Mouse (Mus musculus) CH12.LX (cell line): ENCODE measurements at regions not wholly inside any gene's neighbourhood (a gene's known extent, or its start where the extent isn't known, plus 50 kb on each side); places are given as distances from the start of the nearest gene placed in this dataset.

ENCODE experiments used
- DNase-seq: peaks from one replicate; pipeline ENCODE4 v3.0.0-alpha.2; 2013; ENCODE audit errors: extremely low read depth
- H3K27ac ChIP-seq: 2 replicates; pipeline ENCODE4 v1.5.1; 2012; ENCODE audit warnings: low read depth, mild to moderate bottlenecking, control low read depth, moderate library complexity; ENCODE audit not compliant: insufficient read depth
- H3K27me3 ChIP-seq: replicated peaks from 2 replicates; pipeline ENCODE3; 2012; ENCODE audit warnings: inconsistent platforms
- H3K36me3 ChIP-seq, 2 experiments: replicated peaks in 1 of 2; 2 replicates each; pipeline versions ENCODE3 to v1.6.1; 2012; ENCODE audit warnings: inconsistent platforms in 1 of 2, low read length in 1 of 2, mild to moderate bottlenecking in 1 of 2, mixed read lengths in 1 of 2, moderate library complexity in 1 of 2; ENCODE audit not compliant: control insufficient read depth in 1 of 2, insufficient read depth in 1 of 2
- H3K4me1 ChIP-seq, 2 experiments: 2 replicates each; pipeline ENCODE4 v1.6.1; 2012; ENCODE audit warnings: inconsistent platforms in 1 of 2, moderate library complexity in 1 of 2; ENCODE audit not compliant: insufficient read depth in 2 of 2, control insufficient read depth in 1 of 2
- H3K4me2 ChIP-seq: 2 replicates; pipeline ENCODE4 v1.6.1; 2012; ENCODE audit warnings: low read depth, mild to moderate bottlenecking, control low read depth; ENCODE audit not compliant: poor library complexity, insufficient read depth, severe bottlenecking
- H3K4me3 ChIP-seq, 3 experiments: fragments of 150-350 bp in 1 of 3; sonication (generic) in 1 of 3; replicated peaks in 1 of 3; 2 replicates each; pipeline versions ENCODE3 to v1.5.1; 2011 to 2012; ENCODE audit warnings: low read depth in 2 of 3, low read length in 2 of 3, mild to moderate bottlenecking in 2 of 3, moderate library complexity in 2 of 3, control low read depth in 1 of 3, improper control_type of control experiment in 1 of 3, inconsistent platforms in 1 of 3, mixed read lengths in 1 of 3; ENCODE audit not compliant: poor library complexity in 1 of 3
- H3K79me2 ChIP-seq: replicated peaks from 2 replicates; pipeline ENCODE4 v1.6.1; 2012; ENCODE audit warnings: mild to moderate bottlenecking, moderate library complexity; ENCODE audit not compliant: control insufficient read depth, poor library complexity, insufficient read depth, severe bottlenecking; ENCODE audit errors: extremely low read depth
- H3K9ac ChIP-seq: 2 replicates; pipeline ENCODE4 v1.6.1; 2012; ENCODE audit warnings: low read depth, mild to moderate bottlenecking, control low read depth, moderate library complexity; ENCODE audit not compliant: insufficient read depth
- H3K9me3 ChIP-seq: replicated peaks from 2 replicates; pipeline ENCODE3; 2012; ENCODE audit warnings: low read length, inconsistent platforms, mixed read lengths
- BHLHE40 ChIP-seq: IDR thresholded peaks from 2 replicates; pipeline ENCODE4 v1.6.1; 2011; ENCODE audit warnings: mild to moderate bottlenecking, low read depth, low read length, improper control_type of control experiment
- CHD1 ChIP-seq: IDR thresholded peaks from 2 replicates; pipeline ENCODE4 v1.6.1; 2012; ENCODE audit warnings: low read depth, low read length, improper control_type of control experiment, inconsistent platforms
- CHD2 ChIP-seq: IDR thresholded peaks from 2 replicates; pipeline ENCODE4 v1.6.1; 2011; ENCODE audit warnings: low read length, improper control_type of control experiment
- E2F4 ChIP-seq: IDR thresholded peaks from 2 replicates; pipeline ENCODE4 v1.6.1; 2011; ENCODE audit warnings: low read depth, low read length, improper control_type of control experiment; ENCODE audit not compliant: insufficient replicate concordance
- EP300 ChIP-seq: IDR thresholded peaks from 2 replicates; pipeline ENCODE4 v1.6.1; 2011; ENCODE audit warnings: low read length, improper control_type of control experiment
- ETS1 ChIP-seq: conservative IDR thresholded peaks from 2 replicates; pipeline ENCODE4 v1.6.1; 2012; ENCODE audit warnings: low read depth, mild to moderate bottlenecking, inconsistent platforms, low read length, improper control_type of control experiment, moderate library complexity
- HCFC1 ChIP-seq: IDR thresholded peaks from 2 replicates; pipeline ENCODE4 v1.6.1; 2012; ENCODE audit warnings: low read depth, mild to moderate bottlenecking, inconsistent platforms, low read length, improper control_type of control experiment
- JUN ChIP-seq: IDR thresholded peaks from 2 replicates; pipeline ENCODE4 v1.6.1; 2011; ENCODE audit warnings: low read depth, mild to moderate bottlenecking, low read length, improper control_type of control experiment, moderate library complexity; ENCODE audit not compliant: insufficient read depth
- JUND ChIP-seq: conservative IDR thresholded peaks from 2 replicates; pipeline ENCODE4 v1.6.1; 2011; ENCODE audit warnings: low read depth, low read length, improper control_type of control experiment
- MAZ ChIP-seq: IDR thresholded peaks from 2 replicates; pipeline ENCODE4 v1.6.1; 2012; ENCODE audit warnings: low read depth, mild to moderate bottlenecking, inconsistent platforms, low read length, improper control_type of control experiment, moderate library complexity
- PAX5 ChIP-seq: IDR thresholded peaks from 2 replicates; pipeline ENCODE4 v1.6.1; 2012; ENCODE audit warnings: low read length, inconsistent platforms, mixed read lengths
- POLR2A ChIP-seq: IDR thresholded peaks from 2 replicates; pipeline ENCODE4 v1.6.1; 2011; ENCODE audit warnings: low read depth, mild to moderate bottlenecking, improper control_type of control experiment, low read length
- POLR2AphosphoS2 ChIP-seq: IDR thresholded peaks from 2 replicates; pipeline ENCODE4 v1.6.1; 2011; ENCODE audit warnings: low read depth, low read length, improper control_type of control experiment
- RAD21 ChIP-seq: IDR thresholded peaks from 2 replicates; pipeline ENCODE4 v1.6.1; 2011; ENCODE audit warnings: low read depth, mild to moderate bottlenecking, low read length, improper control_type of control experiment, moderate library complexity
- SIN3A ChIP-seq: IDR thresholded peaks from 2 replicates; pipeline ENCODE4 v1.6.1; 2012; ENCODE audit warnings: low read length, improper control_type of control experiment, inconsistent platforms
- SMC3 ChIP-seq: IDR thresholded peaks from 2 replicates; pipeline ENCODE4 v1.6.1; 2011; ENCODE audit warnings: low read depth, low read length, improper control_type of control experiment
- TBP ChIP-seq: conservative IDR thresholded peaks from 2 replicates; pipeline ENCODE4 v1.6.1; 2011; ENCODE audit warnings: low read depth, low read length, improper control_type of control experiment
- TCF12 ChIP-seq: IDR thresholded peaks from 2 replicates; pipeline ENCODE4 v1.6.1; 2014; ENCODE audit warnings: low read depth, mild to moderate bottlenecking, inconsistent platforms, low read length, improper control_type of control experiment
- USF1 ChIP-seq: IDR thresholded peaks from 2 replicates; pipeline ENCODE4 v1.6.1; 2014; ENCODE audit warnings: low read depth, mild to moderate bottlenecking, inconsistent platforms, low read length, improper control_type of control experiment
- USF2 ChIP-seq: conservative IDR thresholded peaks from 2 replicates; pipeline ENCODE4 v1.6.1; 2011; ENCODE audit warnings: low read depth, low read length, improper control_type of control experiment
- ZC3H11A ChIP-seq: IDR thresholded peaks from 2 replicates; pipeline ENCODE4 v1.6.1; 2012; ENCODE audit warnings: low read depth, mild to moderate bottlenecking, inconsistent platforms, low read length, improper control_type of control experiment
- ZKSCAN1 ChIP-seq: IDR thresholded peaks from 2 replicates; pipeline ENCODE4 v1.6.1; 2012; ENCODE audit warnings: low read depth, inconsistent platforms, low read length, improper control_type of control experiment, borderline replicate concordance
- dilution Hi-C: fragments of 300-500 bp; cut with MboI; formaldehyde crosslinking; loops from 2 replicates; pipeline ENCODE4 v1.14.3; 2020; ENCODE audit warnings: low sequenced_read_pairs; ENCODE audit not compliant: extremely low pct_unique_long_range_greater_than_20kb, extremely low pct_ligation_motif_present
- in situ Hi-C: fragments of 300-500 bp; cut with MboI; formaldehyde crosslinking; loops from 3 replicates; pipeline ENCODE4 v1.14.3; 2019; ENCODE audit warnings: low sequenced_read_pairs, low pct_ligation_motif_present, low pct_unique_long_range_greater_than_20kb, mixed read lengths

GRCm38 (mm10) chr10:21218431-21218830, 57.6 kb upstream of the Myb start:
- H3K9ac ChIP-seq = no peak overlapping the region
- H3K4me1 ChIP-seq = peaks cover 2 to 20% of the 10 kb centered on the region in 2 experiments; a peak in 3 of 4 replicates
- TF ChIP-seq BHLHE40 (no peak), PAX5 (no peak), POLR2A (no peak), CHD1 (no peak), ZKSCAN1 (no peak), TBP (no peak), CHD2 (no peak), SIN3A (no peak), POLR2AphosphoS2 (no peak), MAZ (no peak), TCF12 (no peak), HCFC1 (no peak), USF1 (no peak), ZC3H11A (no peak), EP300 (no peak)
- H3K27ac ChIP-seq = no peak overlapping the region
- no peak overlapping the region for H3K4me3 ChIP-seq
- no peaks in the 10 kb centered on the region for H3K36me3 ChIP-seq
- dilution Hi-C loops (no loop called here), in situ Hi-C loops (no loop called here)
- H3K9me3 ChIP-seq = peaks cover 10% of the 10 kb centered on the region
- DNase-seq = no peak
- H3K4me2 ChIP-seq = no peak overlapping the region
- no peaks in the 10 kb centered on the region for H3K79me2 ChIP-seq
- H3K27me3 ChIP-seq = no peaks in the 10 kb centered on the region

- no peaks in the 10 kb centered on the region for H3K79me2 ChIP-seq
- no peaks in the 10 kb centered on the region for H3K27me3 ChIP-seq
- H3K4me2 ChIP-seq = no peak overlapping the region
- no peak for DNase-seq
- in situ Hi-C loops (no loop called here), dilution Hi-C loops (no loop called here)
- H3K36me3 ChIP-seq = no peaks in the 10 kb centered on the region
- H3K4me3 ChIP-seq = no peak overlapping the region
- peaks cover 2 to 31% of the 10 kb centered on the region in 2 experiments; a peak in 3 of 4 replicates for H3K4me1 ChIP-seq
- H3K27ac ChIP-seq = no peak overlapping the region
- TF ChIP-seq E2F4 = no peak
- TF ChIP-seq USF2 = no peak
- TF ChIP-seq CHD1 = no peak
- no peak for TF ChIP-seq RAD21
- no peak for TF ChIP-seq USF1
- TF ChIP-seq JUND = no peak
- no peak for TF ChIP-seq ETS1
- no peak for TF ChIP-seq ZKSCAN1
- TF ChIP-seq JUN = no peak
- TF ChIP-seq EP300 = no peak
- no peak for TF ChIP-seq SMC3
- TF ChIP-seq HCFC1 = no peak
- TF ChIP-seq MAZ = no peak
- peaks cover 15% of the 10 kb centered on the region for H3K9me3 ChIP-seq
- no peak overlapping the region for H3K9ac ChIP-seq
Measured at GRCm38 (mm10) chr10:21220795-21221194, 60.0 kb upstream of the Myb start.
